Mouse (Mus musculus) cerebellum, adult 8-10 months (tissue): ENCODE data around the gene Krtap4-7.
A peak's percentile ranks its signal among the peaks of the same experiment; 100 is the strongest.
"Not testable (repeated sequence)": the region's sequence is repeated elsewhere in the genome, so short reads cannot be mapped to it uniquely, and the experiment has no call there.

Source experiments
- DNase-seq: peaks from one replicate; pipeline ENCODE4 v3.0.0; 2022

The Krtap4-7 gene

DNA sequence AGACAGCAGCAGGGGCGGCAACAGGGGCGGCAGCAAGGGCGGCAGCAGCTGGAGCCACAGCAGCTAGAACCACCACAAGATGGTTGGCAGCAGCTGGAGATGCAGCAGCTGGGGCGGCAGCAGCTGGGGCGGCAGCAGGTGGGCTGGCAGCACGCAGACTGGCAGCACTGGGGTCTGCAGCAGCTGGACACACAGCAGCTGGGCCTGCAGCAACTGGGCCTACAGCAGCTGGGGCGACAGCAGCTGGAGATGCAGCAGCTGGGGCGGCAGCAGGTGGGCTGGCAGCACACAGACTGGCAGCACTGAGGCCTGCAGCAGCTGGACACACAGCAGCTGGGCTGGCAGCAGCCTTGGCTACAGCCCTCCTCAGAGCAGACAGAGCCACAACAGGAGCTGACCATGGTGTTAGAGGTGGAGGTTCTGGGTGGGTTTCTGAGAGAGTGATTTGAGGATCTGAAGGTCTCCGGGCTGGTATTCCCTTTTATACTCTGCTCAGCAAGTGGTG lies at the start of gene Krtap4-7:
TSS of gene Krtap4-7 (minus strand) at position 455 of the 505 bp plus-strand sequence.
- not testable (repeated sequence) for DNase-seq

DNA sequence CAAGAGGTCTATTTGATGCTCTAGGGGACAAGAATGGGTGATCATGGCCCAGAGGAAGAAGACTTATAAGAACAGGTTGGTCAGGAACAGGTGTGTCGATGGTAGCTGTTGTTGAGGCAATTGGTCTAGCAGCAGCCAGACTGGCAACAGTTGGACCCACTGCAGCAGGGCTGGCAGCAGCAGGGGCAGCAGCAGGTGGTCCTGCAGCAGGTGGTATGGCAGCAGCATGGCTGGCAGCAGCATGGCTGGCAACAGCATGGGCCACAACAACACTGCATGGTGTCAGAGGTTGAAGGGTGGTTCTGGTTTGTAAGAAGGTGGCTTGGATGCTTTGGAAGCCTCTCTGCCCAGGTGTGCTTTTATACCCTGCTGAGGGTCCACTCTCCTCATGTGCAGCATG lies 46.6 kb upstream of the Krtap4-7 start, which contains the start of gene Gm14190:
TSS of gene Gm14190 (minus strand) at position 278 of the 400 bp plus-strand sequence.
- DNase-seq = no peak

DNA sequence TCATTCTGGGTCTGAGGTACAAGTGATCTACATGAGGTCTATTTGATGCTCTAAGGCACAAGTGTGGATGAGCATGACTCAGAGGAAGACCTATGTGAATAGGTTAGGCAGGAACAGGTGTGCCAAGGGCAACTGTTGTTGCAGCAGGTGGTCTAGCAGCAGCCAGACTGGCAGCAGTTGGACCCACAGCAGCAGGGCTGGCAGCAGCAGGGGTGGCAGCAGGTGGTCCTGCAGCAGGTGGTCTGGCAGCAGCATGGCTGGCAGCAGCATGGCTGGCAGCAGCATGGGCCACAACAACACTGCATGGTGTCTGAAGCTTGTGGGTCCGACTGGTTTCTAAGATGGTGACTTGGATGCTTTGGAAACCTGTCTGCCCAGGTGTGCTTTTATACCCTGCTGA lies 41.3 kb upstream of the Krtap4-7 start:
- DNase-seq = not testable (repeated sequence)

DNA sequence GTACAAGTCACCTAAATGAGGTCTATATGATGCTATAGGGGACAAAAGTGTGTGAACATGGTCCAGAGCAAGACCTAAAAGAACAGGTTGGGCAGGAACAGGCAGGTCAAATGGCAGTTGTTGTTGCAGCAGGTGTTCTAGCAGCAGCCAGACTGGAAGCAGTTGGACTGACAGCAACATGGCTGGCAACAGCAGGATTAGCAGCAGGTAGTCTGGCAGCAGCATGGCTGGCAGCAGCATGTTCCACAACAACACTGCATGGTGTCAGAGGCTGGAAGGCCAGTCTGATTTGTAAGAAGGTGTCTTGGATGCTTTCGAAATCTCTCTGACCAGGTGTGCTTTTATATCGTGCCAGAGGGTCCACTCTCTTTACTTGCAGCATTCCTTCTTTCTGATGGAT lies 39.6 kb upstream of the Krtap4-7 start:
- DNase-seq = no peak

DNA sequence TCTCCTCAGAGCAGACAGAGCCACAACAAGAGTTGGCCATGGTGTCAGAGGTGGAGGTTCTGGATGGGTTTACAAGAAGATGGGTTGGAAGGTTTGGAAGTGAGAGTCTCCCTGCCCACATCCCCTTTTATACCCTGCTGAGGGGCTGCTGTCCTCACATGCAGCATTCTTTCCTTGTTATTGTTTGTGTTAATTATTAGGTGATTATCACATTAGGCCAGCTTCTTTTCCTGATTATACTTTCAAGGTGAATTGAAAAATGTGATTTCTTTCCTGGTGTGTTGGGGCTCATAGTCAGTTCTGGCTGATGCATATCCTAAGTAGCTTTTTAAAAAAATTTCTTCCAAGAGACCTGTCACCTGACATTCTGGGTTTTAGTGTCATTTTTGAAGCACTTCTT lies 22.0 kb upstream of the Krtap4-7 start, which contains the start of gene Krtap4-6:
TSS of gene Krtap4-6 (minus strand) at position 101 of the 400 bp plus-strand sequence.
- DNase-seq = no peak

DNA sequence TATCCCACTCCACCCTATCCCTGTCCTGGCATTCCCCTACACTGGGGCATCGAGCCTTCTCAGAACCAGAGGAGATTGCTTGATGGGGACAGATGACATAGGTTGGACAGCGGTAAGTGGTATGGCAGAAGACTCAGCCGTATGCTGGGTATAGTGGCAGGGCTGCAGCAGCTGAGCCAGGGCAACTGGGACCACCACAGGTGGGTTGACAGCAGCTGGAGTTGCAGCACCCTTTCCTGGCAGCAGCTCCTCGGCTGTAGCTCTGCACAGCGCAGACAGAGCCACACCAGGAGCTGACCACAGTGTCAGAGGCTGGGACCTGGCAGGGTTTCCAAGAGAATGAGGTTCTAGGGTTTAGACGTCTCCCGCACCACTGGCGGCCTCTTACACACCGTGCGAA lies 18.9 kb upstream of the Krtap4-7 start:
- no peak for DNase-seq

DNA sequence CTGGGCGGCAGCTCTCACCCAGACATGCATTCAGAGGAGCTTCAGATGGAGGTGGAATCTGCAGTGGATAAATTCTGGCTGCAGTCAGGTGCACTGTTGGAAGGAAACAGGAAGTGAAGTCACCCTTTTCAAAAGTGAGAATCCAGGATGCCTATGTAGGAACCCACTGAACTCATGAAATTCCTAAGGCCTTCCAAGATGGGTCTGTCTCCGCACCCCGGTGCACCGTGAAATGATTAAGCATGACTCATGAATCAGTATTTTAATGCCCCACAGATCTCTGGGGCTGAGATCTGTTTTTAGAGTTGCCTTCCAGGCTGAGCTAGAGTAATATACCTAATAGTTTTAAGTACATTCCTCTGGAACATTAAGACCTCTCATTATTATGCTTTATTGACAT lies 15.4 kb upstream of the Krtap4-7 start:
- no peak for DNase-seq

DNA sequence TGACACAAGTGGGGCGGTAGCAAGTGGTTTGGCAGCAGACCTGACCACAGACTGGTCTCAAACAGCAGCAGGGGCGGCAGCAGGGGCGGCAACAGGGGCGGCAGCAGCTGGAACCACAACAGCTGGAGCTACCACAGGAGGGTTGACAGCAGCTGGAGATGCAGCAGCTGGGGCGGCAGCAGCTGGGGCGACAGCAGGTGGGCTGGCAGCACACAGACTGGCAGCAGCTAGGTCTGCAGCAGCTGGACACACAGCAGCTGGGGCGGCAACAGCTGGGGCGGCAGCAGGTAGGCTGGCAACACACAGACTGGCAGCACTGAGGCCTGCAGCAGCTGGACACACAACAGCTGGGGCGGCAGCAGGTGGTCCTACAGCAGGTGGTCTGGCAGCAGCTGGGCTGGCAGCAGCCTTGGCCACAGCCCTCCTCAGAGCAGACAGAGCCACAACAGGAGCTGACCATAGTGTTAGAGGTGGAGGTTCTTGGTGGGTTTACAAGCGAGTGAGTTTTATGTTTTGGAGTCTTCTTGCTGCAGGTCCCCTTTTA lies 14.7 kb upstream of the Krtap4-7 start, which contains the start of gene Gm11563:
TSS of gene Gm11563 (minus strand) at position 494 of the 544 bp plus-strand sequence.
- DNase-seq = not testable (repeated sequence)

DNA sequence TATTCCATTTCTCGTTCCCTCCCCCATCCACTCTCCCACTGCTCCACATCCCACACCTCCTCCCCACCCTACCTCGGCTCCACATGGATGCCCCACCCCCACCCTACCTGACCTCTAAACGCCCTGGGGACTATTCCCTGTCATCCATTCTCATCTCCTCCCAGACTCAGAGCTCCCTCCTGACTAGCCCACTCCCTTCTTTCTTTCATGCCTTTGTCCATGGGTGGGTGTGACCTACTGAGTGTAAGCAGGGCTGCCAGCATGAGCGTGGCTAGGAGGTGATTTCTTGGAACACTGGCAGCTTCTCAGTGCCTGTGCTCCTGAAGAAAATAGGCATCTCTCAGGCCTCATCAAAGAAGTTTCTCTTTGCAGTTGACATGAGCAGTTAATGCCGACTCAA lies 13.2 kb upstream of the Krtap4-7 start:
- no peak for DNase-seq

DNA sequence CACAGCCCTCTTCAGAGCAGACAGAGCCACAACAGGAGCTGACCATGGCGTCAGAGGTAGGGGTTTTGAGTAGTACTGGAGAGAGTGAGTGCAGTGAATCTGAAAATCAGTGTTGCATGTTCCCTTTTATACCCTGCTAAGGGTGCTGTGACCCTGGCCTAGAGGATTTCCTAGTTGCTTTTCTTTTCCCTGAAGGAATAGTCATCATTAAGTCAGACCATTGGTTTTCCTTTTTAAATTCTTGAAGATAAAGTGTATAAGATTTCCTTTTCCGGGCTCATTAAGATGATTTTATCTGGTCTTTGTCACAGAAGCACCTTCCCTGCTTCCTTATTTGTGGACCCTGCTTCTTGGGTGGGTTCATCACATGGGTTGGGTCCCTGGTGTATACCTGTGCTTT lies 6.2 kb upstream of the Krtap4-7 start, which contains the start of gene Gm11555:
TSS of gene Gm11555 (minus strand) at position 101 of the 400 bp plus-strand sequence.
- DNase-seq = no peak

DNA sequence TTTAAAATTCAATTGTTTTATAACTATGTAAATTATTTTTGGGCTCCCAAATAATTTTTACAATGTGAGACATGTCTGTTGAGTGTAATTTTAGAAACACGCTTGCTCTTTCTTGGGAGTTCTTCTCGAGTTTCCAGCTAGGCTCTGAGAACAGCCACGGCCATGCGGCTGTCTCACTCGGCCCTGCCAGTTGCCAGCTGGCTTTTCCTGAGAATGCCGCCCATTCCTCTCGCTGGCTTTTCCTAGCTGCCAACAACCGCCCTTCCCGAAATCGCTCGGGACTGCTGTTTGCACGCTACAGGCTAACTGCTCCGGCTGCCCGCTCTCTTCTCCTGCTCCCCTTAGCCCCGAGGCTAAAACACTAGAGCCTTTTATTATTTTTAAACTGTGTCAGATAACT lies 2.6 kb upstream of the Krtap4-7 start:
- no peak for DNase-seq

DNA sequence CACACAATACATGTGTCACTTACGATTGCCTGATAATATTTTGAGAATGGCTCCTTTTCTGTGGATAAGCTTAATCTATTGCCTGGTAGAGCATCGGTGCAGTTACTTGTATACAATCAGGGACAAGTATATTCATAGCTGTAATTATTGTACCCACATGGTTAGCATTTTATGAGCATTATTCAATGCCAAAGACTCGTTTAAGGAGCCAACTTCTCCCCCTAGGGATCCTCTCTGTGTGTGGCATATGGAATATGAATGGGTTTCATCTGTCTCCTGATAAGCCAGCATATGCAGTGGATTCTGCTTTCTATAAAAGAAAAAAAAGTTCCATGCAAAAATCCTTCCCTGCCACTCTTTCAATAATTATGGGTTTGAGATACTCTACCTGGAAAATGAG lies 462 bp upstream of the Krtap4-7 start:
- DNase-seq = no peak

DNA sequence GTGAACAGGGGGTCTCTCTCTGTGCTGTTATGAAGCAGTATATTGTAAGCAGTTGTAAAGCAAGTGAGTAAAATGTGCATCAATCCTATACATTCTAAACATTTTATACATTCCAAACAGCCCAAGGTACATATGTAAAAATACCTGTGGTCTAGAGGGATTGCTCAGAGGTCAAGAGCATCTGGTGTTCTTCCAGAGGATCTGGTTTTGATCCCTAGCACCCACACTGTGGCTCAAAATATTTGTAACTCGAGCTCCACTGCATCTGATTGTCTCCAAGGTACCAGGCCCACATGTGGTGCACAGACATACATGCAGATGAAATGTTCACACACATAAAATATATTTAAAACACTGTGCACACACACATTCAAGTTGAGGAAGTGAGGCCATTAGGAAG lies 3.0 kb downstream of the Krtap4-7 start:
- DNase-seq = no peak

DNA sequence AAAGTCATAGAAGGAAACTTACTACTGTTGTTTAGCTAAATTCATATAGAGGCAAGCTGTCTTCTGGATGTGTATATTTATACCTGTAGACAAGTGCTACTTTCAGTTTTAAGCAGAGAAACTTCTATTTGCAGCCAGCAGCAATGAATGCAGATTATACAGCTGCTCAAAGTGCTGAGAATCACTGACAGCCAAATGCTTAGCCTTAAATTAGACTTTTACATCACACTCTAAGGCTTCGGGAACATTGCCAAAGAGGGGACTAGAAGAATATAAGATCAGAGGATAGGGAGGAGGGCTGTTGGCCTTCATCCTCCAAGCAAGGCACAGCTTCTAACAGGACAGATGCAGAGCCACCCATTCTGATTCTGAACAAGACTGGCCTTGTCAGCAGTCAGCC lies 6.8 kb downstream of the Krtap4-7 start:
- DNase-seq = no peak

DNA sequence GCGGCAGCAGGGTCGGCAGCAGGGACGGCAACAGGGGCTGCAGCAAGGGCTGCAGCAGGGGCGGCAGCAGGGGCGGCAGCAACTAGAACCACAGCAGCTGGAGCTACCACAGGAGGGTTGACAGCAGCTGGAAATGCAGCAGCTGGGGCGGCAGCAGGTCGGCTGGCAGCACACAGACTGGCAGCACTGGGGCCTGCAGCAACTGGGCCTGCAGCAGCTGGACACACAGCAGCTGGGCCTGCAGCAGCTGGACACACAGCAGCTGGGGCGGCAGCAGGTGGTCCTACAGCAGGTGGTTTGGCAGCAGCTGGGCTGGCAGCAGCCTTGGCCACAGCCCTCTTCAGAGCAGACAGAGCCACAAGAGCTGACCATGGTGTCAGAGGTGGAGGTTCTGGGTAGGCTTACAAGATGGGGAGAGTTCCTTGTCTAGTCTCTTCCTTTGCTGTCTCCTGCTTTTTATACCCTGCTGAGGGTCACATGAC lies 9.2 kb downstream of the Krtap4-7 start, which contains the start of gene Krtap4-2:
TSS of gene Krtap4-2 (minus strand) at position 432 of the 482 bp plus-strand sequence.
- DNase-seq = no peak

DNA sequence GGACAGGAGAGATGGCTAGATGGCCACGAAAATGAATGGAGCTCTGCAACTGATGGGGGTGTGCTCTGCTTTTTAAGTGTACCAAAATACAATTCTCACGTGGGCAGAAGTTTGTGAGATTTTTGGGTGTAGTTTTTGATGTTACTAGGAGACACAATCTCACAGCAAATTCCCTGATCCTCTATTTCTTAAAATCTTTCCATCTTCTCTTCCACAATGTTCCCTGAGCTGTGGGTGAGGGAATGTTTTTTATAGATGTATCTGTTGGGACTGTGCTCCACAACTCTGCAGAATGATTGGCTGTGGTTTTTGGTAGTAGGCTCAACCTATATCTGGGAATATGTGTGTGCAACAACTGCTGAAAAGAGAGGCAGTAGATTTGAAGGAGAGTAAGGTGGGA lies 10.6 kb downstream of the Krtap4-7 start:
- DNase-seq = no peak

DNA sequence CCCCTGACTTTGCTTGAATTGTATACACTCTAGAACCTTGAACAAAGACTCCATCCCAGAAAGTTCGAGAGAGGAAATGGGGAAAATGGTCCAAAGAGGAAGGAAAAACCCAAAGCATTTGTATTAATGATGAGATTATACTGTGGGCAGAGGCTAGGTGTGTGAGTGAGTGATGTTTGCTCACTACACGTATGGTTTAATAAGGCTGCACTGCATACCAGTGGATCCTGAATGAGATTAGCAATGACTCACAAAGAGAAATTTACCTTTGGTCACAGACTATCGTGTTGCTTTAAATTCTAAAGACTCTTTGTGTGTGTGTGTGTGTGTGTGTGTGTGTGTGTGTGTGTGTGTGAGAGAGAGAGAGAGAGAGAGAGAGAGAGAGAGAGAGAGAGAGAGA lies 13.0 kb downstream of the Krtap4-7 start:
- no peak for DNase-seq

DNA sequence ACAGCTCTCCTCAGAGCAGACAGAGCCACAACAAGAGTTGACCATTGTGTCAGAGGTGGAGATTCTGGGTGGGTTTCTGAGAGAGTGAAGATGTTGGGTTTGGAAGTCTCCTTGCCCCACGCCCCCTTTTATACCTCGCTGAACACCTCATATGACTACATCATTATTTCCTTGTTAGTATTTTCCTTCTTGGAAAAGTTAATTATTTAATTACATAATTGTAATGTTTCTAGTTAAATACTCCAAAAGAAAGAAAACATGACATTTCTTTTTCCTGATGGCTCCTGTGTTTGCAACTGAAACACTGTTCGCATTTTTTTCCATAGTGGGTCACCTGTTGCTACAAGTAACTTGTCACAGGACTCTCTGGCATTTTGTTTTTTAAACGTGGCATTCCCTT lies 15.8 kb downstream of the Krtap4-7 start, which contains the start of gene Krtap4-1:
TSS of gene Krtap4-1 (minus strand) at position 101 of the 400 bp plus-strand sequence.
- no peak for DNase-seq

DNA sequence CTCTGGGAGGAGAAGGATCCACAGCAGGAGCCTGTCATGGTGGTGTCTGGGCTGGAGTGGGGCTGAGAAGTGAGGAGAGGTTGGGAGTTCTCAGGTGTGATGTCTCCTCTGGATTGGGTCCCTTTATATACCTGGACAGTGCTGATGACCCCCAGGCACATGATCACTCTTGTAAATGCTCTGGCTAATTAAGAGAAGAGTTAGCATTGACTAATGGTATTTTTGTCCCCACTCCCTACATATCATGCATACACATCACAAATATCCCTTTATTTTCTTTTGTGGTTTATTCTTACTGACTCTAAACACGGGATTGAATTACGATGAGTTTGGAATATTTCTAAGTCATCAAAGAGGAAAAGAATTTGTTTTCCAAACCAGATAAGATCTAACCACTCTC lies 23.6 kb downstream of the Krtap4-7 start, which contains the start of gene Gm11562:
TSS of gene Gm11562 (minus strand) at position 101 of the 400 bp plus-strand sequence.
- no peak for DNase-seq

DNA sequence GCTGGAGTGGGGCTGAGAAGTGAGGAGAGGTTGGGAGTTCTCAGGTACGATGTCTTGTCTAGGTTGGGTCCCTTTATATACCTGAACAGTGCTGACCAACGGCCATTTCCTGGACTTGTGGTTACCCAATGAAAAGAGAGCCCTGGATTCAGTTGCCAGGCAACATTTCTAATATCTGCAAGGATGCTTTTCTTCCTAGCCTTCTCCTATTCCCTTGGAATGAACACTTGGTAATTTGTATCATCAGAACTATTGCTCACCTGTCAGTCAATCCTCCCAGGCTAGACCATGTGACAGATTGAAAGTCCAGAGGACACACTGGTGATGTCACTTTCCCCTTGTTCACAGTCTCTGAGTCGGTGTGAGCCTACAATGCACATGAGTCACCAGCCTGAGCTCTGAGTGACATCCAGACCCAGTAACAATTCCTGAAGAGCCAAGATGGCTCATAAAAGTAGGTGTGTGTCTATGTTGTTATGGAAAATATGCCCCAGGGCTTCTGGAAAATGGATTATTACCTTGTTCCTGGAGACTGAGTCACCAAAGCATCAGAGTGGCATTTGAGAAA lies 29.0 kb downstream of the Krtap4-7 start, which contains the start of gene Krtap2-4:
TSS of gene Krtap2-4 (minus strand) at position 51 of the 568 bp plus-strand sequence.
- DNase-seq = no peak

DNA sequence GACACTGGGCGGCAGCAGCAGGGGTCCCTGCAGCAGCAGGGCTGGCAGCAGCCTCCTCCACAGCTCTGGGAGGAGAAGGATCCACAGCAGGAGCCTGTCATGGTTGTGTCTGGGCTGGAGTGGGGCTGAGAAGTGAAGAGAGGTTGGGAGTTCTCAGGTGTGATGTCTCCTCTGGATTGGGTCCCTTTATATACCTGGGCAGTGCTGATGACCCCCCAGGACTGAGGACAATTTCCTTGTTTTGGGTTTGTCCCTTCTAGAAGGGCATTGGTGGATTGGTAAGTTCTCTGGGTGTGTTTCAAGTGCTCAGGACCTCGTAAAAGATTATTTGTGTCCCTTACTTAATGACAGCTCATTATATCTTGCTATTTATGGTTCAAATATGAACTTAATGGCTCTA lies 33.8 kb downstream of the Krtap4-7 start, which contains the start of gene Gm11937:
TSS of gene Gm11937 (minus strand) at position 101 of the 400 bp plus-strand sequence.
- not testable (repeated sequence) for DNase-seq

DNA sequence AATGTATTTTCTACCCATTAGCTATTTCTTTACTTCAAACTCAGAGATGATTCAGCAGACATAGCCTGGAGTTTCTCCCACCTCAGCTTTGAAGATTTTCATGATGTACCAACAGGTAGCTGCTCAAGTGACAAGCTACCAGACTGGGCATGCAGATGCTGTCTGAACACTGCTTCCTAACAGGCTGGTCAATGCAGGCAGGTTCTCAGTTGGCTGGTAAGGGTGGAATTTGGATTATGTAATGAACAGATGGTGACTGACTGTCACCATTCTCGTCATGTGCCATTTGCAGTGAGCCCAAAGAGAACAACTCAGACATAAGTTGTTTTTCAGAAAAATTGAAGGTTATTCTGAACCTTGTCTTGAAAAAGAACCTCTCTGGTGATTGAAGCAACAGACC lies 34.8 kb downstream of the Krtap4-7 start:
- DNase-seq = peak; percentile 13

DNA sequence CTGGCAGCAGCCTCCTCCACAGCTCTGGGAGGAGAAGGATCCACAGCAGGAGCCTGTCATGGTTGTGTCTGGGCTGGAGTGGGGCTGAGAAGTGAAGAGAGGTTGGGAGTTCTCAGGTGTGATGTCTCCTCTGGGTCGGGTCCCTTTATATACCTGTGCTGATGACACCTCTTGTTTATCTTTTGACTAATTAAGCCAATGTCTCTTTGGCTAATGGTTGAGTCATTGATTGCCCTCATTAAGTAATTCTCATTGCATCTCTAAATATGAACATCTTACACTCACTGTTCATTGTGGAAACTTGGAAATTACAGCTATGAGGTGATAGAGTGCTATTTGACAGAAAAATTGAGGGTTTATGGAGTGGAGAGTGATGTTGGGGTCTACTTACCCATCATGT lies 40.7 kb downstream of the Krtap4-7 start, which contains the start of gene Gm11938:
TSS of gene Gm11938 (minus strand) at position 101 of the 400 bp plus-strand sequence.
- not testable (repeated sequence) for DNase-seq

DNA sequence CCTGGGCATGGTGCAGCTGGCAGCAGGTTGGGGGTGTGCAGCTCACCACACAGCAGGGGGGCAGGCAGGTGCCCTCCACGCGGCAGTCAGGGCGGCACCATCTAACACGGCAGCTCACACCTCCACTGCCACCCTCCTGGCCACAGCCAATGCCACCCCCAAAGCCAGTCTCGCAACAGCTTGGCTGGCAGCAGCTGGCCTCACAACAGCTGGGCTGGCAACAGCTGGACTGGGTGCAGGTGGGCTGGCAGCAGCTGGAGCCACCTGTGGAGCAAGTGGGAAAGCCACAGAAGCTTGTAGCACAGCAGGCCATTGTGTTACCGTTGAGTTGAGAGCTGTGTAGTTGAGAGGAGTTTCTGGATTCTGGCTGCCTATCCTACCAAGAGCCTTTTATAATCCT lies 46.1 kb downstream of the Krtap4-7 start, which contains the start of gene Krtap9-3:
TSS of gene Krtap9-3 (minus strand) at position 364 of the 400 bp plus-strand sequence.
- not testable (repeated sequence) for DNase-seq
